Mouse (Mus musculus) brown adipose tissue, adult 24 weeks (tissue): ENCODE results near the gene Mrgpra2a. TPM values are rescaled to one million over a fixed set of nuclear protein-coding genes. Genes with fewer than 3 reads are reported as not detected.
"Not testable (repeated sequence)": the region's sequence is repeated elsewhere in the genome, so short reads cannot be mapped to it uniquely, and the experiment has no call there.

ENCODE experiments used
- H3K27ac ChIP-seq: fragments of 200-500 bp; replicated peaks from 2 replicates; pipeline ENCODE4 v1.5.1; 2012; ENCODE audit warnings: low read depth, mild to moderate bottlenecking, low read length
- H3K4me1 ChIP-seq: fragments of 200-500 bp; 2 replicates; pipeline ENCODE4 v1.6.1; 2012; ENCODE audit warnings: low read length, mixed read lengths; ENCODE audit not compliant: control insufficient read depth, insufficient read depth, insufficient read length
- H3K4me3 ChIP-seq: fragments of 200-500 bp; 2 replicates; pipeline ENCODE4 v1.5.1; 2012; ENCODE audit warnings: low read depth, mild to moderate bottlenecking, low read length, moderate library complexity; ENCODE audit not compliant: insufficient read depth
- polyA plus RNA-seq: library from polyadenylated mRNA; stranded (reverse); fragments of >200 nt; gene quantifications from 2 replicates; pipeline ENCODE4 v1.2.4, GENCODE M21; 2012; ENCODE audit not compliant: missing spikeins, insufficient read depth, insufficient read length

Mrgpra2a gene
- not detected in 2 replicates for polyA plus RNA-seq

- not testable (repeated sequence) for H3K27ac ChIP-seq, H3K4me1 ChIP-seq, H3K4me3 ChIP-seq
Measured at GRCm38 (mm10) chr7:47452015-47452414, at the start of gene Mrgpra2a. TSS of gene Mrgpra2a (minus strand) at chr7:47452139.

- not testable (repeated sequence) for H3K4me3 ChIP-seq, H3K4me1 ChIP-seq, H3K27ac ChIP-seq
Measured at GRCm38 (mm10) chr7:47491266-47491665, 39.3 kb upstream of the Mrgpra2a start.

GRCm38 (mm10) chr7:47489438-47489837, 37.5 kb upstream of the Mrgpra2a start:
- not testable (repeated sequence) for H3K4me3 ChIP-seq, H3K4me1 ChIP-seq, H3K27ac ChIP-seq

- not testable (repeated sequence) for H3K4me3 ChIP-seq, H3K4me1 ChIP-seq, H3K27ac ChIP-seq
Measured at GRCm38 (mm10) chr7:47483181-47483580, 31.2 kb upstream of the Mrgpra2a start.

- not testable (repeated sequence) for H3K4me3 ChIP-seq, H3K27ac ChIP-seq, H3K4me1 ChIP-seq
Measured at GRCm38 (mm10) chr7:47473904-47474303, 22.0 kb upstream of the Mrgpra2a start.

- H3K4me3 ChIP-seq, H3K27ac ChIP-seq, H3K4me1 ChIP-seq: not testable (repeated sequence)
Measured at GRCm38 (mm10) chr7:47465278-47465981, 13.5 kb upstream of the Mrgpra2a start.

- H3K4me3 ChIP-seq, H3K4me1 ChIP-seq, H3K27ac ChIP-seq: not testable (repeated sequence)
Measured at GRCm38 (mm10) chr7:47445729-47446128, 6.2 kb downstream of the Mrgpra2a start.

GRCm38 (mm10) chr7:47436463-47436862, 15.5 kb downstream of the Mrgpra2a start:
- H3K27ac ChIP-seq, H3K4me3 ChIP-seq, H3K4me1 ChIP-seq: not testable (repeated sequence)

GRCm38 (mm10) chr7:47427815-47428508, 24.0 kb downstream of the Mrgpra2a start:
- H3K4me1 ChIP-seq, H3K27ac ChIP-seq, H3K4me3 ChIP-seq: not testable (repeated sequence)

- H3K27ac ChIP-seq: no peak overlapping the region
- H3K4me3 ChIP-seq: no peak overlapping the region
- no peaks in the 10 kb centered on the region for H3K4me1 ChIP-seq
Measured at GRCm38 (mm10) chr7:47410602-47411001, 41.3 kb downstream of the Mrgpra2a start.

- Histone ChIP-seq H3K4me1 (no peaks in the 10 kb centered on the region), H3K27ac (no peak overlapping the region), H3K4me3 (no peak overlapping the region)
Measured at GRCm38 (mm10) chr7:47409545-47409944, 42.4 kb downstream of the Mrgpra2a start.

- Histone ChIP-seq H3K4me1 (no peaks in the 10 kb centered on the region), H3K4me3 (no peak overlapping the region), H3K27ac (no peak overlapping the region)
Measured at GRCm38 (mm10) chr7:47401125-47401524, 50.8 kb downstream of the Mrgpra2a start.

Other genes with a start within 250 kb of the Mrgpra2a start
- not detected in 2 replicates for gene Mrgpra6, start 247.2 kb downstream of the Mrgpra2a start, polyA plus RNA-seq
- gene Mrgpra9, start 199.3 kb downstream of the Mrgpra2a start, polyA plus RNA-seq: not detected in 2 replicates
- not detected in 2 replicates for gene Mrgpra1, start 97.9 kb downstream of the Mrgpra2a start, polyA plus RNA-seq
- not detected in 2 replicates for gene Mrgpra2b, start 76.7 kb upstream of the Mrgpra2a start, polyA plus RNA-seq
- not detected in 2 replicates for gene Mrgpra3, start 149.2 kb upstream of the Mrgpra2a start, polyA plus RNA-seq